Mouse (Mus musculus) testis, adult 2 months (tissue): ENCODE measurements around the gene Sap30bp. TPM values are rescaled to one million over a fixed set of nuclear protein-coding genes. Genes with fewer than 3 reads are reported as not detected.

Experiments
- H3K27ac ChIP-seq: fragments of 200-500 bp; 2 replicates; pipeline ENCODE4 v1.5.1; 2012; ENCODE audit warnings: low read depth, low read length; ENCODE audit not compliant: control insufficient read depth, insufficient read depth
- H3K27me3 ChIP-seq: fragments of 200-500 bp; 2 replicates; pipeline ENCODE4 v1.6.1; 2012; ENCODE audit warnings: mild to moderate bottlenecking, low read length, moderate library complexity; ENCODE audit not compliant: control insufficient read depth, insufficient read depth
- H3K36me3 ChIP-seq: fragments of 200-500 bp; 2 replicates; pipeline ENCODE4 v1.6.1; 2012; ENCODE audit warnings: mild to moderate bottlenecking, low read length; ENCODE audit not compliant: control insufficient read depth, insufficient read depth
- H3K4me1 ChIP-seq: fragments of 200-500 bp; 2 replicates; pipeline ENCODE4 v1.6.1; 2012; ENCODE audit warnings: low read length; ENCODE audit not compliant: control insufficient read depth, insufficient read depth
- H3K4me3 ChIP-seq: fragments of 200-500 bp; 2 replicates; pipeline ENCODE4 v1.5.1; 2012; ENCODE audit warnings: low read depth, mild to moderate bottlenecking, low read length, moderate library complexity, mixed read lengths; ENCODE audit not compliant: control insufficient read depth
- CTCF ChIP-seq: fragments of 200-500 bp; IDR thresholded peaks from 2 replicates; pipeline ENCODE4 v1.5.1; 2012; ENCODE audit warnings: low read depth, mild to moderate bottlenecking, inconsistent platforms, low read length, moderate library complexity; ENCODE audit not compliant: control insufficient read depth, insufficient read depth, insufficient replicate concordance
- POLR2A ChIP-seq: fragments of 200-500 bp; IDR thresholded peaks from 2 replicates; pipeline ENCODE4 v1.6.1; 2012; ENCODE audit warnings: low read depth, mild to moderate bottlenecking, inconsistent platforms, low read length, moderate library complexity; ENCODE audit not compliant: control insufficient read depth
- polyA plus RNA-seq: library from polyadenylated mRNA; depleted of rRNA; stranded (reverse); fragments of >200 nt; gene quantifications from 2 replicates; pipeline ENCODE4 v1.2.3, GENCODE M21; 2012

Sap30bp gene
- polyA plus RNA-seq, 1 experiment: 20.2 TPM

- Histone ChIP-seq H3K36me3 (peaks cover 2% of the 10 kb centered on the region; the same call in 1 of the 2 replicates), H3K27me3 (no peaks in the 10 kb centered on the region), H3K4me3 (no peak overlapping the region), H3K27ac (no peak overlapping the region), H3K4me1 (peaks cover 4% of the 10 kb centered on the region; the same call in 1 of the 2 replicates)
- TF ChIP-seq CTCF: no peak
- TF ChIP-seq POLR2A: no peak
These were observed 4.1 kb upstream of the Sap30bp start for GRCm38 (mm10) chr11:115929031-115929430.

- no peaks in the 10 kb centered on the region for H3K27me3 ChIP-seq
- TF ChIP-seq CTCF: no peak
- TF ChIP-seq POLR2A: no peak
- H3K36me3 ChIP-seq: peaks cover 2% of the 10 kb centered on the region; the same call in 1 of the 2 replicates
- no peak overlapping the region for H3K27ac ChIP-seq
- peaks cover 4% of the 10 kb centered on the region; the same call in 1 of the 2 replicates for H3K4me1 ChIP-seq
- H3K4me3 ChIP-seq: no peak overlapping the region
These were observed 3.3 kb upstream of the Sap30bp start for GRCm38 (mm10) chr11:115929818-115930217.

- peaks cover 6% of the 10 kb centered on the region for H3K4me1 ChIP-seq
- TF ChIP-seq POLR2A (no peak), CTCF (no peak)
- peaks cover 2% of the 10 kb centered on the region; the same call in 1 of the 2 replicates for H3K36me3 ChIP-seq
- peak overlapping the region; percentile 48; the same call in 1 of the 2 replicates for H3K4me3 ChIP-seq
- H3K27me3 ChIP-seq: no peaks in the 10 kb centered on the region
- H3K27ac ChIP-seq: no peak overlapping the region
These were observed 1.8 kb upstream of the Sap30bp start for GRCm38 (mm10) chr11:115931235-115931634.

GRCm38 (mm10) chr11:115933747-115934110 is 647 bp downstream of the Sap30bp start:
- Histone ChIP-seq H3K27me3 (no peaks in the 10 kb centered on the region), H3K4me1 (peaks cover 6% of the 10 kb centered on the region), H3K4me3 (peak overlapping the region; percentile 87), H3K36me3 (peaks cover 2% of the 10 kb centered on the region; the same call in 1 of the 2 replicates), H3K27ac (peak overlapping the region; percentile 56)
- no peak for TF ChIP-seq CTCF
- TF ChIP-seq POLR2A: no peak

GRCm38 (mm10) chr11:115939690-115940329 is 6.7 kb downstream of the Sap30bp start:
- TF ChIP-seq CTCF: no peak
- no peak for TF ChIP-seq POLR2A

GRCm38 (mm10) chr11:115941980-115942379 is 8.9 kb downstream of the Sap30bp start:
- H3K36me3 ChIP-seq: peaks cover 2% of the 10 kb centered on the region; the same call in 1 of the 2 replicates
- no peak overlapping the region for H3K4me3 ChIP-seq
- H3K4me1 ChIP-seq: no peaks in the 10 kb centered on the region
- TF ChIP-seq POLR2A (no peak), CTCF (no peak)
- no peaks in the 10 kb centered on the region for H3K27me3 ChIP-seq
- no peak overlapping the region for H3K27ac ChIP-seq

More at GRCm38 (mm10) chr11:115939690-115940329, 6.7 kb downstream of the Sap30bp start:
- Histone ChIP-seq H3K36me3 (peaks cover 2% of the 10 kb centered on the region; the same call in 1 of the 2 replicates), H3K4me1 (peaks cover 2% of the 10 kb centered on the region; the same call in 1 of the 2 replicates), H3K27ac (no peak overlapping the region), H3K4me3 (no peak overlapping the region), H3K27me3 (no peaks in the 10 kb centered on the region)

GRCm38 (mm10) chr11:115945247-115945646 is 12.2 kb downstream of the Sap30bp start:
- no peak overlapping the region for H3K4me3 ChIP-seq
- H3K4me1 ChIP-seq: no peaks in the 10 kb centered on the region
- TF ChIP-seq POLR2A (no peak), CTCF (no peak)
- H3K27ac ChIP-seq: no peak overlapping the region
- no peaks in the 10 kb centered on the region for H3K27me3 ChIP-seq
- no peaks in the 10 kb centered on the region for H3K36me3 ChIP-seq
